Comparison of ENCODE assay signal across 19 mouse cellular contexts in genomic region chr7:93835697-93836096, GRCm38 (mm10).
DNase-seq lines count a peak whose midpoint lies in the region; ATAC-seq and TF ChIP-seq lines count a peak whose summit lies in the region.
"Had no signal": no experiment of that assay in that cellular context is flagged by ENCODE, and none has a peak within 500 bp of the region (broad histone marks: within the 10 kb centered on the region; RNA-seq: fewer than 3 reads in every experiment).

No protein-coding gene starts in this region.

- H3K4me3 ChIP-seq in forebrain, embryonic 14.5 days (ENCODE audit: low read depth, low read length) = no peak overlapping the region
- no peak overlapping the region for H3K4me3 ChIP-seq in forebrain, embryonic 12.5 days (replicated peaks)
- H3K4me3 ChIP-seq in forebrain, embryonic 16.5 days (replicated peaks; ENCODE audit: low read length) = no peak overlapping the region
- no peak overlapping the region for H3K4me3 ChIP-seq in forebrain, embryonic 11.5 days (ENCODE audit: low read depth, low read length)
- H3K4me3 ChIP-seq in gastrocnemius, adult 2 months = no peak overlapping the region
- H3K4me3 ChIP-seq: embryonic facial prominence, embryonic 13.5 days; embryonic facial prominence, embryonic 15.5 days; erythroblast, embryonic 14.5 days had no signal

- H3K27ac ChIP-seq in forebrain, embryonic 14.5 days (ENCODE audit: low read depth, low read length) = no peak overlapping the region
- H3K27ac ChIP-seq in forebrain, embryonic 12.5 days = no peak overlapping the region
- H3K27ac ChIP-seq in forebrain, embryonic 16.5 days (ENCODE audit: low read length) = peak overlapping the region; percentile 18; the same call in 1 of the 2 replicates
- no peak overlapping the region for H3K27ac ChIP-seq in forebrain, embryonic 11.5 days (ENCODE audit: low read depth, low read length)
- H3K27ac ChIP-seq in gastrocnemius, adult 2 months = no peak overlapping the region
- H3K27ac ChIP-seq: embryonic facial prominence, embryonic 13.5 days; embryonic facial prominence, embryonic 15.5 days had no signal

- ATAC-seq in forebrain, embryonic 14.5 days = peak; percentile 32; the same call in 1 of the 2 replicates
- ATAC-seq in forebrain, embryonic 12.5 days (ENCODE audit: low FRiP score) = no peak
- ATAC-seq in forebrain, embryonic 16.5 days = peak; percentile 67
- no peak for ATAC-seq in forebrain, embryonic 11.5 days (replicated peaks; ENCODE audit: low FRiP score)

- H3K4me2 ChIP-seq in forebrain, embryonic 14.5 days (ENCODE audit: low read length) = no peak overlapping the region
- H3K4me2 ChIP-seq in forebrain, embryonic 12.5 days = no peak overlapping the region
- no peak overlapping the region for H3K4me2 ChIP-seq in forebrain, embryonic 16.5 days (ENCODE audit: low read length)
- no peak overlapping the region for H3K4me2 ChIP-seq in forebrain, embryonic 11.5 days (ENCODE audit: low read depth, low read length, severe bottlenecking)
- H3K4me2 ChIP-seq: embryonic facial prominence, embryonic 13.5 days; embryonic facial prominence, embryonic 15.5 days had no signal

- WGBS in forebrain, embryonic 14.5 days = 85% methylated on average over 3 of the region's 3 CpGs
- 83% methylated on average over 3 of the region's 3 CpGs for WGBS in forebrain, embryonic 12.5 days
- 82% methylated on average over 3 of the region's 3 CpGs for WGBS in forebrain, embryonic 16.5 days
- WGBS in forebrain, embryonic 11.5 days = 84% methylated on average over 3 of the region's 3 CpGs

- no peak for TF ChIP-seq CTCF in brain, embryonic 14.5 days (IDR thresholded peaks at IDR 0.05; ENCODE audit: borderline replicate concordance, extremely low read depth, insufficient read depth, insufficient read length)
- TF ChIP-seq CTCF in gastrocnemius, adult 2 months (IDR thresholded peaks at IDR 0.05) = no peak

- no peak overlapping the region for H3K9ac ChIP-seq in forebrain, embryonic 14.5 days (ENCODE audit: low read length)
- no peak overlapping the region for H3K9ac ChIP-seq in forebrain, embryonic 12.5 days
- H3K9ac ChIP-seq in forebrain, embryonic 16.5 days (replicated peaks; ENCODE audit: low read depth, low read length) = no peak overlapping the region
- no peak overlapping the region for H3K9ac ChIP-seq in forebrain, embryonic 11.5 days (ENCODE audit: low read length)
- H3K9ac ChIP-seq: embryonic facial prominence, embryonic 13.5 days; embryonic facial prominence, embryonic 15.5 days had no signal

- H3K27me3 ChIP-seq in forebrain, embryonic 14.5 days (replicated peaks; ENCODE audit: control insufficient read depth, insufficient read depth, low read length) = no peaks in the 10 kb centered on the region
- H3K27me3 ChIP-seq in forebrain, embryonic 12.5 days = no peaks in the 10 kb centered on the region
- no peaks in the 10 kb centered on the region for H3K27me3 ChIP-seq in forebrain, embryonic 16.5 days (replicated peaks; ENCODE audit: control insufficient read depth, insufficient read depth, low read length)
- no peaks in the 10 kb centered on the region for H3K27me3 ChIP-seq in forebrain, embryonic 11.5 days (ENCODE audit: control insufficient read depth, insufficient read depth, low read length)
- H3K27me3 ChIP-seq: embryonic facial prominence, embryonic 13.5 days; embryonic facial prominence, embryonic 15.5 days had no signal

- no peaks in the 10 kb centered on the region for H3K4me1 ChIP-seq in forebrain, embryonic 14.5 days (ENCODE audit: control insufficient read depth, insufficient read depth, low read length)
- H3K4me1 ChIP-seq in forebrain, embryonic 12.5 days = no peaks in the 10 kb centered on the region
- H3K4me1 ChIP-seq in forebrain, embryonic 16.5 days (replicated peaks; ENCODE audit: control insufficient read depth, insufficient read depth, low read length) = 0 out of 2 replicates have a peak, but pooled peaks cover 3% of the 10 kb centered on the region
- H3K4me1 ChIP-seq in forebrain, embryonic 11.5 days (replicated peaks; ENCODE audit: control insufficient read depth, insufficient read depth, low read length) = no peaks in the 10 kb centered on the region
- H3K4me1 ChIP-seq: embryonic facial prominence, embryonic 13.5 days; embryonic facial prominence, embryonic 15.5 days had no signal

- H3K36me3 ChIP-seq in forebrain, embryonic 14.5 days (ENCODE audit: control insufficient read depth, insufficient read depth, low read length) = no peaks in the 10 kb centered on the region
- H3K36me3 ChIP-seq in forebrain, embryonic 12.5 days (replicated peaks) = no peaks in the 10 kb centered on the region
- no peaks in the 10 kb centered on the region for H3K36me3 ChIP-seq in forebrain, embryonic 16.5 days (ENCODE audit: control insufficient read depth, insufficient read depth)
- no peaks in the 10 kb centered on the region for H3K36me3 ChIP-seq in forebrain, embryonic 11.5 days (ENCODE audit: control insufficient read depth, insufficient read depth, low read length)
- H3K36me3 ChIP-seq: embryonic facial prominence, embryonic 13.5 days; embryonic facial prominence, embryonic 15.5 days had no signal

- DNase-seq in forebrain, embryonic 14.5 days (ENCODE audit: low spot score) = peak; percentile 15
- DNase-seq in forebrain, embryonic 11.5 days (ENCODE audit: low spot score) = no peak
- DNase-seq in brain, embryonic 14.5 days (ENCODE audit: low read depth) = peak; percentile 30
- DNase-seq in gastrocnemius, adult 2 months = no peak
- no peak for DNase-seq in cerebellum, postnatal 4 days (ENCODE audit: low spot score in 2 of 2)
- DNase-seq: adrenal gland, adult 2 months; adrenal gland, postnatal 10 days; adrenal gland, postnatal 25 days; cerebellum, adult 11 months; cerebellum, adult 2 months; cerebellum, adult 9-10 months; cerebellum, postnatal 10 days; cerebellum, postnatal 25 days; embryo, embryonic 11 days had no signal

- intact Hi-C loops in gastrocnemius, adult 2 months (cut with DNase I) = no loop called here

- no peak for TF ChIP-seq POLR2A in brain, embryonic 14.5 days (IDR thresholded peaks at IDR 0.05; ENCODE audit: borderline replicate concordance, extremely low read depth, insufficient read depth, insufficient read length, poor library complexity, severe bottlenecking)

- H3K9me3 ChIP-seq in forebrain, embryonic 14.5 days (replicated peaks; ENCODE audit: control insufficient read depth, low read length) = no peaks in the 10 kb centered on the region
- no peaks in the 10 kb centered on the region for H3K9me3 ChIP-seq in forebrain, embryonic 12.5 days
- H3K9me3 ChIP-seq in forebrain, embryonic 16.5 days (ENCODE audit: control insufficient read depth, low read length) = no peaks in the 10 kb centered on the region
- no peaks in the 10 kb centered on the region for H3K9me3 ChIP-seq in forebrain, embryonic 11.5 days (ENCODE audit: control insufficient read depth, low read length)
- H3K9me3 ChIP-seq: embryonic facial prominence, embryonic 13.5 days; embryonic facial prominence, embryonic 15.5 days had no signal

Comparison
In these comparisons a context has a peak if more than half of its experiments do, and no peak if none do; other contexts are left out.
1. ATAC-seq: peak in forebrain, embryonic 14.5 days (single experiment) and forebrain, embryonic 16.5 days (single experiment); none in forebrain, embryonic 12.5 days (single experiment) and forebrain, embryonic 11.5 days (single experiment).
2. DNase-seq: peak in forebrain, embryonic 14.5 days (single experiment) and brain, embryonic 14.5 days (single experiment); none in forebrain, embryonic 11.5 days (single experiment), gastrocnemius, adult 2 months (single experiment) and cerebellum, postnatal 4 days (0 of 2).